Mouse (Mus musculus) midbrain, postnatal 0 days (tissue): ENCODE measurements around the gene Slc25a33. TPM values are rescaled to one million over a fixed set of nuclear protein-coding genes. Genes with fewer than 3 reads are reported as not detected.
"Not testable (repeated sequence)": the region's sequence is repeated elsewhere in the genome, so short reads cannot be mapped to it uniquely, and the experiment has no call there.

Experiments used
- ATAC-seq: fragments of 200-750 bp; cut with Nextera tagmentation; 2 replicates; pipeline ENCODE4 v1.8.0; 2017; ENCODE audit warnings: moderate number of reproducible peaks, mild to moderate bottlenecking, moderate TSS enrichment, moderate library complexity; ENCODE audit not compliant: low FRiP score
- DNase-seq: peaks from one replicate; pipeline ENCODE4 v3.0.0-alpha.2; 2015; ENCODE audit warnings: low spot score
- H3K27ac ChIP-seq: fragments of 300-500 bp; sonication (generic); 2 replicates; pipeline ENCODE4 v1.5.1; 2014; ENCODE audit warnings: low read depth, mild to moderate bottlenecking, low read length, mixed read lengths
- H3K27me3 ChIP-seq: fragments of 300-500 bp; sonication (generic); 2 replicates; pipeline ENCODE4 v1.6.1; 2014; ENCODE audit warnings: low read length, control low read depth, mixed read lengths; ENCODE audit not compliant: insufficient read depth
- H3K36me3 ChIP-seq: fragments of 300-500 bp; sonication (generic); 2 replicates; pipeline ENCODE4 v1.6.1; 2014; ENCODE audit warnings: low read length, control low read depth, mixed read lengths; ENCODE audit not compliant: insufficient read depth
- H3K4me1 ChIP-seq: fragments of 300-500 bp; sonication (generic); 2 replicates; pipeline ENCODE4 v1.6.1; 2014; ENCODE audit warnings: mild to moderate bottlenecking, control low read depth, antibody characterized with exemption, low read length, mixed read lengths; ENCODE audit not compliant: insufficient read depth
- H3K4me2 ChIP-seq: fragments of 300-500 bp; sonication (generic); 2 replicates; pipeline ENCODE4 v1.6.1; 2014; ENCODE audit warnings: low read depth, mild to moderate bottlenecking, low read length, mixed read lengths; ENCODE audit not compliant: poor library complexity, severe bottlenecking
- H3K4me3 ChIP-seq: fragments of 300-500 bp; sonication (generic); 2 replicates; pipeline ENCODE4 v1.5.1; 2014; ENCODE audit warnings: low read depth, mild to moderate bottlenecking, low read length, moderate library complexity
- H3K9ac ChIP-seq: fragments of 300-500 bp; sonication (generic); replicated peaks from 2 replicates; pipeline ENCODE4 v1.6.1; 2014; ENCODE audit warnings: mild to moderate bottlenecking, low read length, moderate library complexity, mixed read lengths; ENCODE audit not compliant: poor library complexity, severe bottlenecking
- H3K9me3 ChIP-seq: fragments of 300-500 bp; sonication (generic); 2 replicates; pipeline ENCODE4 v1.6.1; 2016; ENCODE audit warnings: low read length, control low read depth
- CTCF ChIP-seq: IDR thresholded peaks from 2 replicates; pipeline ENCODE4 v1.5.1; 2016; ENCODE audit warnings: antibody characterized with exemption, mild to moderate bottlenecking
- whole genome bisulfite sequencing: fragments of 180-500 bp; shearing (Covaris S2); extraction: QIAGEN DNeasy Blood & Tissue Kit; methylation state at CpG from one replicate; pipeline ENCODE4 v1.1.7; 2014; 5-methylcytosine and 5-hydroxymethylcytosine counted together
- polyA plus RNA-seq: library from polyadenylated mRNA; unstranded; fragments of >200 nt; fragmentation: Nextera tagmentation; extraction: Ambion mirVana; gene quantifications from 2 replicates; pipeline ENCODE4 v1.2.1, GENCODE M21; 2015
- total RNA-seq: library from RNA; depleted of rRNA; stranded (reverse); fragments of >200 nt; gene quantifications from 2 replicates; pipeline ENCODE4 v1.2.3, GENCODE M21; 2014

Slc25a33 gene
- total and polyA plus RNA-seq, 2 experiments from 2014 or later = 16.6 to 32.7 TPM

GRCm38 (mm10) chr4:149815586-149815985 lies 41.5 kb upstream of the Slc25a33 start:
- Histone ChIP-seq H3K36me3 (no peaks in the 10 kb centered on the region), H3K4me1 (no peaks in the 10 kb centered on the region), H3K4me2 (no peak overlapping the region), H3K9ac (no peak overlapping the region), H3K27ac (no peak overlapping the region), H3K4me3 (no peak overlapping the region), H3K9me3 (no peaks in the 10 kb centered on the region), H3K27me3 (0 out of 2 replicates have a peak, but pooled peaks cover under 1% of the 10 kb centered on the region)
- WGBS = 91% methylated on average over 14 of the region's 14 CpGs
- no peak for ATAC-seq
- TF ChIP-seq CTCF = no peak
- no peak for DNase-seq

GRCm38 (mm10) chr4:149813409-149814184 lies 39.5 kb upstream of the Slc25a33 start:
- no peak for TF ChIP-seq CTCF
- Histone ChIP-seq H3K27ac (no peak overlapping the region), H3K4me1 (no peaks in the 10 kb centered on the region), H3K27me3 (peaks cover 4% of the 10 kb centered on the region), H3K4me2 (no peak overlapping the region), H3K4me3 (no peak overlapping the region), H3K9me3 (no peaks in the 10 kb centered on the region), H3K9ac (no peak overlapping the region), H3K36me3 (no peaks in the 10 kb centered on the region)
- DNase-seq = no peak
- 63% methylated on average over 14 of the region's 14 CpGs for WGBS
- ATAC-seq = no peak

- not testable (repeated sequence) for H3K27me3 ChIP-seq, H3K9ac ChIP-seq, H3K36me3 ChIP-seq, ATAC-seq, DNase-seq, H3K4me2 ChIP-seq, H3K4me3 ChIP-seq, H3K4me1 ChIP-seq, H3K9me3 ChIP-seq, H3K27ac ChIP-seq
Observed at GRCm38 (mm10) chr4:149810372-149810771, 36.3 kb upstream of the Slc25a33 start.

- ATAC-seq (no peak), DNase-seq (no peak)
- Histone ChIP-seq H3K4me2 (no peak overlapping the region), H3K9ac (no peak overlapping the region), H3K4me3 (no peak overlapping the region), H3K27me3 (peaks cover 5% of the 10 kb centered on the region), H3K27ac (no peak overlapping the region), H3K36me3 (no peaks in the 10 kb centered on the region), H3K4me1 (no peaks in the 10 kb centered on the region), H3K9me3 (no peaks in the 10 kb centered on the region)
- WGBS = 45% methylated on average over 11 of the region's 11 CpGs
- TF ChIP-seq CTCF = no peak
Observed at GRCm38 (mm10) chr4:149808584-149809227, 34.6 kb upstream of the Slc25a33 start.

GRCm38 (mm10) chr4:149808060-149808567 lies 34.0 kb upstream of the Slc25a33 start:
- no peaks in the 10 kb centered on the region for H3K4me1 ChIP-seq
- H3K9me3 ChIP-seq = no peaks in the 10 kb centered on the region
- ATAC-seq = no peak
- no peak overlapping the region for H3K27ac ChIP-seq
- H3K4me2 ChIP-seq = no peak overlapping the region
- 50% methylated on average over 14 of the region's 14 CpGs for WGBS
- H3K9ac ChIP-seq = no peak overlapping the region
- no peak for TF ChIP-seq CTCF
- H3K4me3 ChIP-seq = no peak overlapping the region
- H3K36me3 ChIP-seq = no peaks in the 10 kb centered on the region
- peaks cover 6% of the 10 kb centered on the region for H3K27me3 ChIP-seq
- DNase-seq = no peak
